Mouse (Mus musculus) left cerebral cortex, postnatal 14 days (tissue): ENCODE results near the gene Gpc3. TPM values are rescaled to one million over a fixed set of nuclear protein-coding genes. Genes with fewer than 3 reads are reported as not detected.
"Not testable (repeated sequence)": the region's sequence is repeated elsewhere in the genome, so short reads cannot be mapped to it uniquely, and the experiment has no call there.

Source experiments
- DNase-seq, 2 experiments: peaks; one replicate each; pipeline ENCODE4 v3.0.0; 2021 to 2022; ENCODE audit warnings: low spot score in 2 of 2, mixed read lengths in 1 of 2
- intact Hi-C: fragments of 180-260 bp; cut with DNase I; formaldehyde crosslinking; loops from one replicate; pipeline ENCODE4 v1.15.1; 2025
- total RNA-seq, 2 experiments: library from RNA; stranded (reverse); gene quantifications; 2 replicates each; pipeline ENCODE4 v1.2.3; 2021

Gene Gpc3
- total RNA-seq, 2 experiments from 2014 or later, result 7.8 to 11.0 TPM

- no peak for DNase-seq
- intact Hi-C loops, result no loop called here
These were observed 168.8 kb downstream of the Gpc3 start for GRCm38 (mm10) chrX:52444977-52445376.

GRCm38 (mm10) chrX:52441798-52442197 is 172.0 kb downstream of the Gpc3 start:
- DNase-seq, result no peak
- intact Hi-C loops, result no loop called here

- DNase-seq, result no peak
- intact Hi-C loops, result no loop called here
These were observed 174.3 kb downstream of the Gpc3 start for GRCm38 (mm10) chrX:52439421-52439820.

- intact Hi-C loops, result no loop called here
- DNase-seq, result no peak
These were observed 188.1 kb downstream of the Gpc3 start for GRCm38 (mm10) chrX:52425605-52426004.

- intact Hi-C loops, result no loop called here
- DNase-seq, result no peak
These were observed 193.9 kb downstream of the Gpc3 start for GRCm38 (mm10) chrX:52419850-52420249.

GRCm38 (mm10) chrX:52412936-52413335 is 200.8 kb downstream of the Gpc3 start:
- DNase-seq, result no peak
- intact Hi-C loops, result no loop called here

GRCm38 (mm10) chrX:52401188-52401587 is 212.6 kb downstream of the Gpc3 start:
- no peak for DNase-seq
- intact Hi-C loops, result no loop called here

- no peak for DNase-seq
- intact Hi-C loops, result loop anchor here (10.0 kb wide), 3 partner anchors 290 to 880 kb away; no protein-coding TSS in a partner anchor
These were observed 238.6 kb downstream of the Gpc3 start for GRCm38 (mm10) chrX:52375129-52375528.

- intact Hi-C loops, result loop anchor here (10.0 kb wide), 3 partner anchors 289 to 879 kb away; no protein-coding TSS in a partner anchor
- no peak for DNase-seq
These were observed 239.5 kb downstream of the Gpc3 start for GRCm38 (mm10) chrX:52374209-52374608.

- DNase-seq, result no peak
- intact Hi-C loops, result loop anchor here (10.0 kb wide), 3 partner anchors 288 to 878 kb away; no protein-coding TSS in a partner anchor
These were observed 241.3 kb downstream of the Gpc3 start for GRCm38 (mm10) chrX:52372436-52372835.

- intact Hi-C loops, result loop anchor here (10.0 kb wide), 5 partner anchors 205 to 875 kb away; partner anchors contain the start of gene Gpc4
- peak; percentile 7 to 22 for DNase-seq
These were observed 243.6 kb downstream of the Gpc3 start for GRCm38 (mm10) chrX:52369938-52370758.

GRCm38 (mm10) chrX:52369304-52369937 is 244.3 kb downstream of the Gpc3 start:
- DNase-seq, result no peak
- intact Hi-C loops, result loop anchor here (10.0 kb wide), 2 partner anchors 205 to 365 kb away; partner anchors contain the start of gene Gpc4

GRCm38 (mm10) chrX:52366826-52367225 is 246.9 kb downstream of the Gpc3 start:
- intact Hi-C loops, result loop anchor here (10.0 kb wide), 2 partner anchors 202 to 362 kb away; partner anchors contain the start of gene Gpc4
- no peak for DNase-seq

GRCm38 (mm10) chrX:52365790-52366189 is 248.0 kb downstream of the Gpc3 start:
- intact Hi-C loops, result loop anchor here (10.0 kb wide), 2 partner anchors 201 to 361 kb away; partner anchors contain the start of gene Gpc4
- DNase-seq, result no peak

GRCm38 (mm10) chrX:52362241-52363011 is 251.3 kb downstream of the Gpc3 start:
- DNase-seq, result no peak
- intact Hi-C loops, result loop anchor here (10.0 kb wide), 2 partner anchors 198 to 358 kb away; partner anchors contain the start of gene Gpc4

GRCm38 (mm10) chrX:52352981-52353380 is 260.8 kb downstream of the Gpc3 start:
- intact Hi-C loops, result no loop called here

GRCm38 (mm10) chrX:52350631-52351030 is 263.1 kb downstream of the Gpc3 start:
- DNase-seq, intact Hi-C loops: not testable (repeated sequence)

More at GRCm38 (mm10) chrX:52352981-52353380, 260.8 kb downstream of the Gpc3 start:
- DNase-seq, result no peak

GRCm38 (mm10) chrX:52348773-52349172 is 265.0 kb downstream of the Gpc3 start:
- intact Hi-C loops, result no loop called here
- no peak for DNase-seq

- intact Hi-C loops, result no loop called here
- DNase-seq, result peak in 1 of 2 experiments; percentile 13
These were observed 269.7 kb downstream of the Gpc3 start for GRCm38 (mm10) chrX:52344018-52344417.
